Mouse (Mus musculus) heart, adult 8-10 months (tissue): Measurements from ENCODE around the gene Hist2h3b. TPM values are rescaled to one million over a fixed set of nuclear protein-coding genes. Genes with fewer than 3 reads are reported as not detected.
"Not testable (repeated sequence)": the region's sequence is repeated elsewhere in the genome, so short reads cannot be mapped to it uniquely, and the experiment has no call there.

Source experiments
- DNase-seq: peaks from one replicate; pipeline ENCODE4 v3.0.0; 2022; ENCODE audit warnings: low spot score
- total RNA-seq, 4 experiments: library from RNA; stranded (reverse); gene quantifications; 2 replicates each; pipeline ENCODE4 v1.2.4; 2022

The Hist2h3b gene
- total RNA-seq: 10 to 100 TPM; 12.2 to 24.7 (median 15.9) TPM

- peak; percentile 86 for DNase-seq
These were observed at the start of gene Hist2h3b for GRCm38 (mm10) chr3:96268051-96268775. Gene Hist2h3b (plus strand): TSS chr3:96268654.

- DNase-seq: no peak
These were observed 49.2 kb upstream of the Hist2h3b start for GRCm38 (mm10) chr3:96219191-96219641.

GRCm38 (mm10) chr3:96219661-96220130 lies 48.8 kb upstream of the Hist2h3b start, which contains the start of the genes Bola1 and Hist2h2ab:
Gene Bola1 (minus strand): TSS chr3:96219709.
Gene Hist2h2ab (plus strand): TSS chr3:96219865.
- peak; percentile 92 for DNase-seq

GRCm38 (mm10) chr3:96220131-96220764 lies 48.2 kb upstream of the Hist2h3b start:
- DNase-seq: not testable (repeated sequence)

GRCm38 (mm10) chr3:96220765-96221639 lies 47.5 kb upstream of the Hist2h3b start, which contains the start of the genes Hist2h2ac and Hist2h2be:
Gene Hist2h2ac (minus strand): TSS chr3:96220880.
Gene Hist2h2be (plus strand): TSS chr3:96221119.
- peak; percentile 96 for DNase-seq

- DNase-seq: no peak
These were observed 46.8 kb upstream of the Hist2h3b start for GRCm38 (mm10) chr3:96221640-96222038.

GRCm38 (mm10) chr3:96222774-96223173 lies 45.7 kb upstream of the Hist2h3b start:
- no peak for DNase-seq

GRCm38 (mm10) chr3:96225421-96225820 lies 43.0 kb upstream of the Hist2h3b start:
- no peak for DNase-seq

GRCm38 (mm10) chr3:96226695-96227648 lies 41.5 kb upstream of the Hist2h3b start:
- peak; percentile 47 for DNase-seq

GRCm38 (mm10) chr3:96228828-96229227 lies 39.6 kb upstream of the Hist2h3b start:
- no peak for DNase-seq

GRCm38 (mm10) chr3:96230404-96230803 lies 38.0 kb upstream of the Hist2h3b start:
- DNase-seq: no peak

- DNase-seq: no peak
These were observed 37.3 kb upstream of the Hist2h3b start for GRCm38 (mm10) chr3:96230910-96231757.

- DNase-seq: no peak
These were observed 36.7 kb upstream of the Hist2h3b start for GRCm38 (mm10) chr3:96231758-96232120.

GRCm38 (mm10) chr3:96234914-96235313 lies 33.5 kb upstream of the Hist2h3b start:
- DNase-seq: no peak

- no peak for DNase-seq
These were observed 32.6 kb upstream of the Hist2h3b start for GRCm38 (mm10) chr3:96235836-96236235.

GRCm38 (mm10) chr3:96236834-96237334 lies 31.6 kb upstream of the Hist2h3b start:
- no peak for DNase-seq

- DNase-seq: no peak
These were observed 31.0 kb upstream of the Hist2h3b start for GRCm38 (mm10) chr3:96237335-96237903.

- DNase-seq: no peak
These were observed 30.4 kb upstream of the Hist2h3b start for GRCm38 (mm10) chr3:96237904-96238511.
